Mouse (Mus musculus) forebrain, embryonic 14.5 days (tissue): ENCODE measurements around the gene Lrmda. TPM values are rescaled to one million over a fixed set of nuclear protein-coding genes. Genes with fewer than 3 reads are reported as not detected.

Experiments used
- ATAC-seq: fragments of 200-750 bp; cut with Nextera tagmentation; 2 replicates; pipeline ENCODE4 v1.8.0; 2017; ENCODE audit warnings: mild to moderate bottlenecking, moderate library complexity
- DNase-seq: peaks from one replicate; pipeline ENCODE4 v3.0.0-alpha.2; 2015; ENCODE audit warnings: low spot score
- H3K27ac ChIP-seq: fragments of 300-500 bp; sonication (generic); 2 replicates; pipeline ENCODE4 v1.5.1; 2014; ENCODE audit warnings: low read depth, mild to moderate bottlenecking, control low read depth, low read length, moderate library complexity
- H3K27me3 ChIP-seq: fragments of 300-500 bp; sonication (generic); replicated peaks from 2 replicates; pipeline ENCODE4 v1.6.1; 2014; ENCODE audit warnings: low read length, control low read depth, mixed read lengths; ENCODE audit not compliant: control insufficient read depth, insufficient read depth
- H3K36me3 ChIP-seq: fragments of 300-500 bp; sonication (generic); 2 replicates; pipeline ENCODE4 v1.6.1; 2014; ENCODE audit warnings: low read length, control low read depth; ENCODE audit not compliant: control insufficient read depth, insufficient read depth
- H3K4me1 ChIP-seq: fragments of 300-500 bp; sonication (generic); 2 replicates; pipeline ENCODE4 v1.6.1; 2014; ENCODE audit warnings: antibody characterized with exemption, low read length, control low read depth; ENCODE audit not compliant: control insufficient read depth, insufficient read depth
- H3K4me2 ChIP-seq: fragments of 300-500 bp; sonication (generic); 2 replicates; pipeline ENCODE4 v1.6.1; 2014; ENCODE audit warnings: mild to moderate bottlenecking, control low read depth, low read length
- H3K4me3 ChIP-seq: fragments of 300-500 bp; sonication (generic); 2 replicates; pipeline ENCODE4 v1.5.1; 2014; ENCODE audit warnings: low read depth, low read length, control low read depth
- H3K9ac ChIP-seq: fragments of 300-500 bp; sonication (generic); 2 replicates; pipeline ENCODE4 v1.6.1; 2014; ENCODE audit warnings: mild to moderate bottlenecking, low read length, control low read depth, moderate library complexity
- H3K9me3 ChIP-seq: fragments of 300-500 bp; sonication (generic); replicated peaks from 2 replicates; pipeline ENCODE4 v1.6.1; 2016; ENCODE audit warnings: low read length, control low read depth, mixed read lengths; ENCODE audit not compliant: control insufficient read depth
- WGBS: fragments of 180-500 bp; shearing (Covaris S2); extraction: QIAGEN DNeasy Blood & Tissue Kit; methylation state at CpG from one replicate; pipeline ENCODE4 v1.1.7; 2014; 5-methylcytosine and 5-hydroxymethylcytosine counted together
- polyA plus RNA-seq: library from polyadenylated mRNA; unstranded; fragments of >200 nt; fragmentation: Nextera tagmentation; extraction: Ambion mirVana; gene quantifications from 2 replicates; pipeline ENCODE4 v1.2.1, GENCODE M21; 2014

The Lrmda gene
- polyA plus RNA-seq, 1 experiment from 2014 or later = not detected

DNA sequence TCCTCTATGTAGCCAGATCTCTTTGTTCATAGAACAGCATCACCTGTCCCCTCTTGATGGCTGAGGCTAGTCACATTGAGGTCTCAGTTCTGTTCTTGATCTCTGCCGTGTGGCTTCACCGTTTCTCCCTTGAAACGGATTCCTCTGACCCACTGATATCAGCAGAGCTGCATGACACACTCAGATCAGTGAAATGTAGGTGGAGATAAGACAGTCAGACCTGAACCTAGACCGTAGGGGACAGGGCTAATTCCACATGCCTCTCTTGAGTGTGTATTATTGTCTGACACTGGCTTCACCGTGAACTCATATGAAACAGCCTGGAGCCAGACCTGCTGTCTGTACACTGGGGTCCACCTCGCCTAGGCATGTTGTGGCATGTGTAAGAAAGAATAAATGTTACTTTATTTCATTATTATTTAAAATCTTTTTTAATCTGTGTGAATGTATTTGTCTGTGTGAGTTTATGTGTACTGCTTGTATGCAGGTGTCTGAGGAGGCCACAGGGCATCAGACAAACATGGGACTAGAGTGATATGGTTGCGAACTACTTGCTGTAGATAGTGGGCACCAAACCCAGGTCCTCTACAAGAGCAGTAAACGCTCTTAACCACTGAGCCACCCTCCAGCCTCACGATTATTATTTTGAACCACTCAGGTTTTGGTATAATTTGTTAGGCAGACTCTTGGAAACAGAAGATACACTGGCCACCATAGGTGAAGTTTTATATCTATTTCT lies 42.8 kb downstream of the Lrmda start:
- Histone ChIP-seq H3K4me1 (peaks cover 2% of the 10 kb centered on the region; the same call in 1 of the 2 replicates), H3K27me3 (no peaks in the 10 kb centered on the region), H3K4me3 (no peak overlapping the region), H3K36me3 (no peaks in the 10 kb centered on the region), H3K9me3 (no peaks in the 10 kb centered on the region), H3K4me2 (no peak overlapping the region), H3K27ac (no peak overlapping the region), H3K9ac (no peak overlapping the region)
- ATAC-seq (no peak), DNase-seq (no peak)
- 93% methylated on average over 9 of the region's 9 CpGs for WGBS

DNA sequence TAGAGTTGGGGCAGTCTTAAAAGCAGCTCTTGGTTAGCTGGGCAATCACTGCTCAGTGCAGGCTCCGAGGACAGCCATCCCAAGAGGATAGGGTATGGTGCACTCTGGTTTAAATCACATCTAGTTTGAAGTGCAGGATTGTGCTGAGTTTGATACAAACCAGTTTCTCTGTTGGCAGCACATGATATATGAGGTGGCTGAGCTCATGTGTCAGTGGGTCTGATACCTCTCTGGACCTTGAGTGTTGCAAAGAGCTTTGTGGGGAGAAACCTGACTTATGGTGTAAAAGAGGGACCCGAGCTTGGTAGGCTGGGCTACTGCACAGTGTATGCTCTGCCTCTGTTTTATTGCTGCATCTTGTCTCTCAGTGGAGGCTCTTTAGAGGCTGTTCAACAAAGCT lies 49.7 kb downstream of the Lrmda start:
- Histone ChIP-seq H3K4me3 (no peak overlapping the region), H3K9me3 (no peaks in the 10 kb centered on the region), H3K27ac (no peak overlapping the region), H3K4me1 (peaks cover 2% of the 10 kb centered on the region; the same call in 1 of the 2 replicates), H3K36me3 (no peaks in the 10 kb centered on the region), H3K9ac (no peak overlapping the region), H3K27me3 (no peaks in the 10 kb centered on the region), H3K4me2 (no peak overlapping the region)
- no peak for DNase-seq
- 59% methylated on average over 2 of the region's 2 CpGs for WGBS
- no peak for ATAC-seq

DNA sequence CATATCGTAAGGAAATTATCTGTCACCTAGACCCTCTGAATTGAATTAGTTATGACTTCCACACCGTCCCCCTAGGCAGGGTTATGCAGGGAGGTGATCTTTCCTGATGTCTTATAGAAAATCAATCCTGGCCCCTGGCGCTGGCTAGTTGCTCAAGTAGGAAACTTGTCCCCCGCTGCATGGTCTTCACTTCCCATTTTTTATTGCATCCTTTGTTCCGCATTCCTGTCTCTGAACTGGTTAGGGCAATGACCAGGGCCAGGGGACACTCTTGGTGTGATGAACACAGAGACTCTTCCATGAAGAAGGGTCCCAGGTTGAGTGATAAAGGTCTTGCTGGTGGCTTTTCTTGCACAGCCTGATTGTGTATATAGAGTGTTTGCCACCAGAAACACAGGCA lies 53.9 kb downstream of the Lrmda start:
- ATAC-seq = no peak
- Histone ChIP-seq H3K9ac (no peak overlapping the region), H3K4me1 (peaks cover 4% of the 10 kb centered on the region; the same call in 1 of the 2 replicates), H3K27ac (no peak overlapping the region), H3K27me3 (no peaks in the 10 kb centered on the region), H3K9me3 (no peaks in the 10 kb centered on the region), H3K4me3 (no peak overlapping the region), H3K4me2 (no peak overlapping the region), H3K36me3 (no peaks in the 10 kb centered on the region)
- no peak for DNase-seq
- WGBS = 90% methylated on average over 5 of the region's 5 CpGs

DNA sequence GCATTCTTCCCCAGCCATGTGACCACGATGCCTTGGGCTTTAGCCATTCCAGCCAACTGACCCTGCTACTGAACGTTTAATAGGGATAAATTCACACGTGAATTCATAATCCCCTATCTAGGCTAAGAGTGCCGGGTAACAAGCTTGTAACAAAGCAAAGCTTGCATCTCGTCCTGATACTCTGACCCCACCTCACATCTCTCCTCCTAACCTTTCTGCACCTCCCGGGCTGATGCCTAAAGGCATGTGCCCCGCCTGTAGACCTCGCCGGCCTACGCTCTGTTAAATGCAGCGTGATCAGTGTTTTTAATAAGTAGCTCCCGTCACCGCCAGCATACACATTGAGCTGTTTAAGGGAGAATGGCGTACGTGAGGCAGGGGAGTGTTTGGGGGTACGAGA lies 54.7 kb downstream of the Lrmda start:
- no peaks in the 10 kb centered on the region for H3K9me3 ChIP-seq
- H3K27me3 ChIP-seq = no peaks in the 10 kb centered on the region
- no peak for DNase-seq
- 0 out of 2 replicates have a peak overlapping the region, but pooled peaks have one; percentile 18 for H3K9ac ChIP-seq
- peaks cover 4% of the 10 kb centered on the region; the same call in 1 of the 2 replicates for H3K4me1 ChIP-seq
- 13% methylated on average over 16 of the region's 16 CpGs for WGBS
- no peak overlapping the region for H3K4me3 ChIP-seq
- H3K36me3 ChIP-seq = no peaks in the 10 kb centered on the region
- H3K27ac ChIP-seq = no peak overlapping the region
- peak overlapping the region; percentile 31 for H3K4me2 ChIP-seq
- ATAC-seq = no peak

DNA sequence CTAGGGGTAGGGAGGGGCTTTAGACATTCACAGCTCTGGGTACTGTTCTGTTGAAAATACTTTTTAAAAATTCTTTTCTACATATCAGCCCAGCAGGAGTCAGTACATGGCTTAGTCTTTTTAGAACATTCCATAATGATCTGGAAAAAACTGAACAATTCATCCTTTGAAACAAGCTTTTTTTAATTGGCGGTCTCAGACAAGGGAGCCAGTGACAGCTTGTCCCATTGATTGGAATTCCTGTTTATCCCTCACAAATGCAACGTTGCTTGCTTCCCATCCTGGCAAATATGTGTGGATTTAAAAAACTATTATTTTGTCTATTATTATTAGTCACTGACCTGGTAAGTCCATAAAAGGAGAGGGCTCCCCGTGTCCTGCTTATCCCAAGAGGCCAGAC lies 64.4 kb downstream of the Lrmda start:
- ATAC-seq = peak; percentile 42; the same call in 1 of the 2 replicates
- Histone ChIP-seq H3K9ac (no peak overlapping the region), H3K36me3 (no peaks in the 10 kb centered on the region), H3K9me3 (no peaks in the 10 kb centered on the region), H3K4me3 (no peak overlapping the region), H3K4me2 (no peak overlapping the region), H3K4me1 (peaks cover 4% of the 10 kb centered on the region; the same call in 1 of the 2 replicates), H3K27ac (no peak overlapping the region), H3K27me3 (no peaks in the 10 kb centered on the region)
- 7% methylated on average over 3 of the region's 3 CpGs for WGBS
- DNase-seq = peak; percentile 50

DNA sequence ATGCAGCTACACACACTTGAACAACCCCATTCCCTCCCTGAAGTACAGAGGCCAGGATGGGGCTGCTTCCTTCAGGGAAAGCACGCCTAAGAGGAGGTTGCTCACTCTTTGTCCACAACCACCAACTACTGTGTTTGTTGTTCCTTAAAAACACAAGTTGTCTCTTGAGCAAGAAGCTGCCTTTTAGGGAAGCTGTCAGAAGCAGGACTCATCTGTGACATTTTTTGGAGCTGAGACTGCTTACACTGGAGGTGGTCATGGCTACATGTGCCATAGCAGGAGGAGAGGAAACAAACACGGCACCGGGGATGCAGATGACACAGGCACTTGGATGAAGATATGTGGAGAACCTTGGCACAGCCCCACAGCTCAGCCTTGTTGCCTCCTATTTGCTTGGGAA lies 65.9 kb downstream of the Lrmda start:
- DNase-seq = no peak
- Histone ChIP-seq H3K36me3 (no peaks in the 10 kb centered on the region), H3K27me3 (no peaks in the 10 kb centered on the region), H3K4me1 (peaks cover 8% of the 10 kb centered on the region; the same call in 1 of the 2 replicates), H3K4me3 (no peak overlapping the region), H3K9ac (no peak overlapping the region), H3K27ac (no peak overlapping the region), H3K9me3 (no peaks in the 10 kb centered on the region), H3K4me2 (no peak overlapping the region)
- 95% methylated on average over 3 of the region's 3 CpGs for WGBS
- ATAC-seq = no peak

DNA sequence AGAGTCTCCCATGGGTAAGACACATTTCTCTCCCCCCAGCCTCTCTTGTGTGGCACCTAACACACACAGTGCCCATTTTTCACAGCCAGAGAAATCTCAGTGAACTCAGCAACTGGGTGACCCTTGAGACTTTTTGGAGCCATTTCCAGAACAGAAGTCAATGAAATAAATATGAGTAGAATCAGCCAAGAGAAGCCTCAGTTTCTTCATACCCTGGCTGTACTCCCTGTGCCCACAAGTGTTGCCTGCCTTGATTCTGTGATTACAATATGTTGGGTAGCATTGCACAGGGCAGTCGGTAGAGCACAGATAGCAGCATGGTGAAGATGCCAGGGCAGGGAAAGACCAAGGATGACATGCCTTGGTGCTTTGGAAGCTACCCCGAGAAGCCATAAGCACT lies 69.1 kb downstream of the Lrmda start:
- WGBS = 89% methylated on average over 2 of the region's 2 CpGs
- Histone ChIP-seq H3K9ac (no peak overlapping the region), H3K4me3 (no peak overlapping the region), H3K9me3 (no peaks in the 10 kb centered on the region), H3K27ac (no peak overlapping the region), H3K36me3 (no peaks in the 10 kb centered on the region), H3K4me2 (no peak overlapping the region), H3K4me1 (peaks cover 8% of the 10 kb centered on the region; the same call in 1 of the 2 replicates), H3K27me3 (no peaks in the 10 kb centered on the region)
- ATAC-seq (no peak), DNase-seq (no peak)

DNA sequence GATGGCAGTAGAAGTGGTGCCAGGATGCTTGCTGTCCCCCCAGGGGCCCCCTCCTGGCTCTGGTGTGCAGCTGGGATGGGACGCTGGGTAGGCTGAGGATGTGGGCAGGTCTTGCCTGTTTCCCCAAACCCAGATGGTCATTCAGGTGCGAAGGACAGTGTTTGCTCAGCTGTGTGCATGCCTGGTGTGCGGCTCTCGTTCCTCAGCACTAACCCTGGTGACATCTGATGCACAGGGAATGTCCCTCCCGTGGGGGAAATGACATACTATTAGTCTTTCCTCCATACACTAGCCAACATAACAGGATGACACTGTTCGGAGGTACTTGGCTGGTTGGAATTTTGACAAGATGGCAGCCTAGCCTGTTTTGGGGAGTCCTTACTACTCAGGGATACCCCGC lies 69.8 kb downstream of the Lrmda start:
- Histone ChIP-seq H3K9ac (no peak overlapping the region), H3K36me3 (no peaks in the 10 kb centered on the region), H3K27ac (no peak overlapping the region), H3K4me3 (no peak overlapping the region), H3K4me2 (no peak overlapping the region), H3K27me3 (no peaks in the 10 kb centered on the region), H3K9me3 (no peaks in the 10 kb centered on the region), H3K4me1 (peaks cover 4% of the 10 kb centered on the region; the same call in 1 of the 2 replicates)
- DNase-seq (no peak), ATAC-seq (no peak)
- WGBS = 88% methylated on average over 7 of the region's 7 CpGs

DNA sequence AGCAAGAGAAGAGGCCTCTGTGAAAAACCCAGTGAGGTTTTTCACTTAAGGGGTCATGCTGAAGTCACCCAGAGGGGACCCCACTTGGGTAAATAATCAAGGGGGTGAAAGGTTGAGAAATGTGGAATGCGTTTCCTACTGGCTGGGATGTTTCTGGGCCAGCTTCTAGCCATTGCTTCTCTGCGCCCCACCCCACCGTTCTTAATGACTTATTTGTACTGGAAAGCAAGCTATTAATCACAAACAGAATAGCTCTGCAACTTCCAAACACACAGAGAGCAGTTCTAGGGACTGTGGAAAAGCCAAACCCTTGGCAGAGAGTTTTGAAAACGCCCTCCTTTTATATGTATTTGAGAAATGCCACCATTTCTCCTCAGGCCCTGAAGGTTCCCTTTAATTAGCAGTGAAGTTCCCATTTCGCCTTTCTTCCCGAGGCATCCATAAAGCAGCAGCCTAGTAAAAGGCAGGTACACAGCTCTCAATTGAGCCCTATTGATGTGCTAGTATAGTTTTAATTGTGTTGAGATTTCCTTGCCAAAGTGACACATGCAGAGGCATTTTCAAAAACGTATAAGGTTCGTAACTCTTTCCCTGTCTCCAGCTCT lies 70.5 kb downstream of the Lrmda start:
- no peaks in the 10 kb centered on the region for H3K27me3 ChIP-seq
- no peak overlapping the region for H3K4me2 ChIP-seq
- no peak for DNase-seq
- peaks cover 4% of the 10 kb centered on the region; the same call in 1 of the 2 replicates for H3K4me1 ChIP-seq
- H3K27ac ChIP-seq = no peak overlapping the region
- no peak for ATAC-seq
- no peak overlapping the region for H3K4me3 ChIP-seq
- no peaks in the 10 kb centered on the region for H3K9me3 ChIP-seq
- no peaks in the 10 kb centered on the region for H3K36me3 ChIP-seq
- 42% methylated on average over 8 of the region's 8 CpGs for WGBS
- no peak overlapping the region for H3K9ac ChIP-seq
